Mouse (Mus musculus) ovary, adult 18-20 months (tissue): ENCODE measurements around the gene 2810408A11Rik.
"Not testable (repeated sequence)": the region's sequence is repeated elsewhere in the genome, so short reads cannot be mapped to it uniquely, and the experiment has no call there.

ENCODE experiments used
- DNase-seq: peaks from one replicate; pipeline ENCODE4 v3.0.0; 2022; ENCODE audit warnings: low spot score, mixed read lengths

2810408A11Rik gene

DNA sequence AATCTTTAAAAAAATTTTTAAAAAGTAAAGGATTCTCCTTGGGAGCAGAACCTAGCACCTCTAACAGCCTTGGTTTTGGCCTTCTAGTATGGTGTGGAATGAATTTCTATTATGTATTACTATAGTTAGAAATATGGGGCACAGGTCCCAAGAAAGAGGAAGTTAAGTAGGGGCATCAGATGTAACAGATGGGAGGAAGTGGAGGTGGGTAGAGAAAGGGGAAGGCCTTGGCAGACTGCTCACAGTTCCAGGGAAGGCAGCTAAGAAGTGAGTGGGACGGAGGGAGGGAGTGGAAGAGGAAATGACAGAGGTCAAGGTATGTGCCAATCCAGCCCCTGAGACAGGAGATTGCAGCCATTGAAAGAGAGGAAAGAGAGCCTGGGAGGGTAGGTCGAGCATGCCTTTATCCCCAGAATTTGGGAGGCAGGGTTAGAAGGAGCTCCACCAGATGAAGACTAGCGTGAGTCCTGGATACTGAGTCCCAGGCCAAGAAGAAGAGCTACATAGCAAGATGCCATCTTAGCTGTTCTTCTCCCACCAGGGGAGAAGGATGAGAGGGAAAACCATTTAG lies 30.3 kb upstream of the 2810408A11Rik start:
- DNase-seq, result no peak

DNA sequence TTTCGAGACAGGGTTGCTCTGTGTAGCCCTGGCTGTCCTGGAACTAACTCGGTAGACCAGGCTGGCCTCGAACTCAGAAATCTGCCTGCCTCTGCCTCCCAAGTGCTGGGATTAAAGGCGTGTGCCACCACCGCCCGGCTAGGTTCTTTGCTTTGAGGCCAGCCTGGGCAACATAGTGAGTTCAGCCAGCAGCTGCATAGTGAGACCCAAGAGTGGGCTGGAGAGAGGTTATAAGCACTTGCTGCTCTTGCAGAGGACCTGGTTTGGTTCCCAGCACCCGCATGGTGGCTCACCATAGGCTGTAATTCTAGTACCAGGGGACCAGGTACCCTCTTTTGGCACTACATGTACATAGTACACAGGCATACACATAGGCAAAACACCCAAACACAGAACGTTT lies 29.4 kb upstream of the 2810408A11Rik start:
- DNase-seq, result not testable (repeated sequence)

DNA sequence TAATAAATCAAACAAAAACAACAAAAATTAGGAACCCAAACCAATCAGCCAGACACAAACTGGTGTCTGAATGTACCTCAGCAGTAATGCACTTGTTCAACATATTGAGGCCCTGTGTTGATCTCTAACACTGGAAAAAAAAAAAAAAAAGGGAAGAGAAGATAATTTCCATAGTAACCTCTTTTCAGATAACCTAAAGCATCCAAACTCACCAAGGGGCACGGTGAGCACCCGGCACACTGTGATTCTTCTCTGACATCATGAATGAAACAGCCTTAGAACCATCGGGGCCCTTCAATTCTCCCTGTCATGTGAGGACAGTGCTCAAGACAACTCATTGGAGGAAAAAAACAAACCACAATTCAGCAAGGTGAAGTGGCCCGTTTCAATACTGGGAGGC lies 28.9 kb upstream of the 2810408A11Rik start:
- no peak for DNase-seq

DNA sequence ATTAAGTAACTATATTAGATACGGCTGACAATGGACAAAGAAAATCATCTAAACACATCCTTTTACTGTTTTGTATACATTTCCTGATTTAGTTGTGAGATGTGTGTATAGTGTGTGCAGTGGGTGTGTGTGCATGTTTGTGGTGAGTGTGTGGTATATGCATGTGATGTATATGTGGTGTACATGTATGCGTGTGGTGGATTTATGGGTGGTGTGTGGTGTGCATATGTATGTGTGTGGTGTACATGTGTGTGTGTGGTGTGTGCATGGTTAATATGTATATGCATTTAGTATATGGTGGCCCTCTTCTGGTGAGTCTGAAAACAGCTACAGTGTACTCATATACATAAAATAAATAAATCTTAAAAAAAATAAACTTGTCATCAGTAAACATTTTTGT lies 26.7 kb upstream of the 2810408A11Rik start:
- DNase-seq, result no peak

DNA sequence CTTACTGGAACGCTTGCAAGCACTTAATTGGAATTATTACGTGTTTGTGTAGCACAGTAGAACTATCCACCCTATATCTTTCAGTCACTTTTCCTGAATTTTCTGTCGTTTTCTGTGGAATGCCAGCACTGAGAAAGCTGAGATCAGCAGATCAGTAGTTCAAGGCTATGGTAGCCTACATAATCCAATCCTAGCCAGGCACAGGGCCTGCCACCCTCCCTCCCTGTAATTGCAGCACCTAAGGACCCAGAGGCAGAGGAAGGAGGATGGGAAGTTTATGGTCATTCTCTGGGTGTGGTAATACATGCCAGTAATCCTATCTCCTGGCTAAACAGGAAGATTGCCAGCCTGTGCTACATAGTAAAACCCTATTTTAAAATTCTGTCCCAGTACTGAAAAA lies 22.0 kb upstream of the 2810408A11Rik start:
- no peak for DNase-seq

DNA sequence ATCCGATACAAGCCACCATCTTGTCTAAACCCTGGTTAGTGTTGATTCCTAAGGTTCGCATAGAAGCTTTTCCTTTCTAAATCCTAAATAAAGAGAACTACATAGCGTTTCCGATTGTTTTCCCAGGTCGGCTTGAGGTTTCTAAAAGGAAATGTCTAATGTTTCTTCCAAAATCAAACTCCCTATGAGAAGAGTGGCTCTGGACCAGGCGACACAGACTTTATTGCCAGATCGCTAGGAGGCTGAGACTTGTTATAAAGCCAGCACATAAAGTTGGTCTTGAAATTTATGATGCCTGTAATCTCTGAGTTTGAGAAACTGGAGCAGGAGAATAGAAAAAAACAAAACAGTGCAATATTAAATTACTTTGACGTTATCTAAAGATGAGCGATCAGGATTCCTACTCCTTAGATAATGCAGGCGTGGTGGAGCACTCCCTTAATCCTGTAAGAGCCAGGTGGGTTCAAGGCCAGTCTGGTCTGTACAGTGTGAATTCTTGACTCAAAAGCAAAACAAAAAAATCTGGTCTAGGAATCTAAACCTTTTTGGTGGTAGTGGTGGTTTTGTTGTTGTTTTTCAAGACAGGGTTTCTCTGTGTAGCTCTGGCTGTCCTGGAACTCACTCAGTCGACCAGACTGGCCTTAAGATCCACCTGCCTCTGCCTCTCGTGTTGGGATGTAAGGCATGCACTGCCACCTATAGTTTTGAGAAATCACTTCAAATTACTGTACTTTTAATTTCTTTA lies 21.4 kb upstream of the 2810408A11Rik start:
- no peak for DNase-seq

DNA sequence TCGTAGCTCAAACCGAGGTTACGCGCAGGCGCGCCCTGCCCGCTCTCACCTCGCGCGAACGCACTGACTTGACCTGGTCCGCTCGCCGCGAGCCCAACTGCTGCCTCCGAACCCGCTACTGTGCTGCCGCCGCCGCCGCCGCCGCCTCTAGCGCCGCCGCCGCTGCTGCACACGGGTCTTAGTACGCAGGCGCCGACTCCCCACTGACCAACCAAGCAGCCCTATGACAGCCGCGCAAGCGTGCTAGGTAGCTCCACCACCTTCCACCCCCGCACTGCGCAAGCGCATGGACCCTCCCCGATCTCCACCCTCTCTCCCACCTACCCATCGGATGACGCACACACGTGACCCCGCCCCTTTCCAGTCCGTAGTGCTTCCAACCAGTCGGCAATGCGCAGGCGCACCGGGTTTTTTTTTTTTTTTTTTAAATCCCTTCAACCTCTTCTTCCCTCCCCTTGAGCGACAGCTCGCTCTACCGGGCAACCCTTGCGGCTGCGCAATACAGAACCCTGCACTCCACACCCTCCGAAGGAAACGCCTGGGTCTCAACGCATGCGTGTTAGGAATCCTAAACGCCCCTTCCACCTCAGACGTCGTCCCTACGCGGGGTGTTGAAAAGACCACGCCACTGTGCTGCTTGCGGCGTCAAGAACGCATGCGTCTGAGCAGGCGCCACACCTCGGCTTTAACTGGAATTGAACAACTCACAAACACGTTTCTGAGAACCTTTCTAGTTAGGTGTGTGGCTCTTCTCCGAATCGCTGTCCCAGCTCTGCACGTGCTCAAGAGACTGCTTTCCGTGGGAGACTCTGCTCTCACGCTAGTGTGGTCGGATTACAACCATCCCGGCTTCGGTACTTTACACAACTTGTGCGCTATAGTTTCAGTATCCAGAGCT lies 20.6 kb upstream of the 2810408A11Rik start, which contains the start of gene Eif5a:
Eif5a (minus strand) TSS at position 845 of the 898 bp plus-strand sequence.
- peak; percentile 100 for DNase-seq

DNA sequence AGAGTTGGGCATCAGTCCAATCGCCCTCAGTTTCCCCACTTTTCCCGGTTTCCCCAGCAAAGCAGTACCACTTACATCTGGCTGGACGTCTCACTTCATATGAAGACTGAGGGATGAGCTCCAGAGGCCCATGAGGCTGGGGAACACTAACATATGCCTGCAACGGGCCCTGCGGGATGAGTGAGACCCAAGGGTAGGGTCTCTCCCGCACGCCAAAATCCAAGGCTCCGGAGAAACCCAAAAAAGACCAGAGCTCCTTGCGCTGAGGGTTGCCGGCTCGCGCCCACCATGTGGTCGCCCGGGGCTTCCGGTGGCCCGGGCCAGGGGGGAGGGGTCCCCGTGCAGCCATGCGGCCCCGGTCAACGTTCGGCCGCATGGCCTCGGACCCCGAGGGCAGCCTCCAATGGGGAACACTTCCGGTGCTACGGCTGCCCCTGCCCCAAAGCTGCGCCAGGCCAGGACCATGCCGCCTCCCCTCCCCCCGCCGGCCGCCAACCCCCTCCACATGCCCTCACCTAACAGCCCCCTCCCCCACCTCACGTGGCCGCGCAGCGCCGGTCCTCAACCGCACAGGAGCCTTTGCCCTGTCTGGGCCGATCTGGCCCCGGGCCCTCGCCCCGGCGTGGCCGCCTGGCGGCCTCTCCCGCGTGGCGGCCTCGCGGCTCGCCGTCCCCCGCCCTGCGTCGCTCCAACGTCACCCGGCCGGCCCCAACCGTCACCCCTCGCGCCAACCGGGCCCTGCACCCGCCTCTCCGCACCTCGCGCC lies 19.7 kb upstream of the 2810408A11Rik start:
- DNase-seq, result peak; percentile 39

DNA sequence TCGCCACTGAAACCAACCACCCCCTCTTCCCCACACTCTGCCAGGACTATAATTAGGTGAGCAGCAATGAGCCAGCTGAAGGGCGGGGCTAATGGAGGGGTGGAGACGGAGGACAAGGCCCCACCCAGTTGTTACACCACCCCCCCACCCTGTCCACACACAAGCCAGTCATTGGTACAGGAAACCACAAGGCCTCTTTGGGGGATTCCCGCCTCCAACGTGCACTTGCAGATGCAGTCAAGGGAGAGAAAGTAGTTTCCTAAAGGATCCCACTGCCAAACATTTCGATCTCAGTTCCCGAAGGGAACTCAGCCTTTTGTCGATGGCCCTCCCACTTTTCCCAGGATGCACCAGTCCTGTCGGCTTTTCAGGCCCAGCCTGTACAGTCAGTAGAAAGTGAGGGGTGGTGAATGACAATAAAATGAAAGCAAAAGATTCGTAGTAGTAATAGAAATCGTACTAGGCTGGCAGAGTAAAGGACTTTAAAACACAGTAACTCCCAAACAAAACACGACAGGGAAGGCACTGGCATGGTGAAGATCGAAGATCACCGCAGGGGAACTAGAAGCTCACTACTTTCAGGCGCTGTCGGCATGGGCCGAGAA lies 19.0 kb upstream of the 2810408A11Rik start:
- DNase-seq, result peak; percentile 63

DNA sequence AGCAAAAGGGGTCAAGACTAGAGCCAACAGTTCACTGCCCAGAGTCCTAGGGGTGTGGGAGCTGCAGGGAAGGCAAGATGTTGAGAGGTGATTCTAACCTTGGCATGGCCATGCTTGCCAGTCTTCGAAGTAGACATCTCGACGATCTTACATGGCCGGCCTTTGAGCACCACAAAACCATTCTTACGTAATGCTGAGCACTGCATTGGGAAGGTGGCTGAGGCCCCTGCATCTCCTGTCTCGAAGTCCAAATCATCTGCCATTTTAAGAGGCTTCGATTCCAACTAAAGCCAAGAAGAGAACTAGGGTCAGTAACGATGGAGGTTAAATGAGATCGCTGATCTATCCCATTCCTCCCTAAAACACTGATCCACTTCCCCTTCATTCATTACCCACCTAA lies 18.3 kb upstream of the 2810408A11Rik start:
- no peak for DNase-seq

DNA sequence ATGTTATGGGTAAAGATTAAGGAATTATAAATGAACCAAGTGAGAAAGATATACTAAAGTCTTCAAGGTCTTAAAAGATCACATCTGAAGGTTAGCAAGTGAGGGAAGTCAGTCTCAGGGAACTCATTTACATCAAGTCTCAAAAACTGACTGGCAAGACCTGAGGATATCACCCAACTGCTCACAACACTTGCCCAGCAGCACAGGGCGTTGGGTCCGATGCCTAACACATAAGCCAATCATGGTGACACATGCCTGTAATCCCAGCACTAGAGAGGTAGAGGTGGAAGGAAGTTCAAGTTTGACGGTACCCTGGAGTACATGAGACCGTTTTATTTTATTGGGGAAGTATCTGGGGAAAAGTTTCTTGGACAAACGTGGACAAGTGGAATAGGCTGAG lies 17.3 kb upstream of the 2810408A11Rik start:
- DNase-seq, result no peak

DNA sequence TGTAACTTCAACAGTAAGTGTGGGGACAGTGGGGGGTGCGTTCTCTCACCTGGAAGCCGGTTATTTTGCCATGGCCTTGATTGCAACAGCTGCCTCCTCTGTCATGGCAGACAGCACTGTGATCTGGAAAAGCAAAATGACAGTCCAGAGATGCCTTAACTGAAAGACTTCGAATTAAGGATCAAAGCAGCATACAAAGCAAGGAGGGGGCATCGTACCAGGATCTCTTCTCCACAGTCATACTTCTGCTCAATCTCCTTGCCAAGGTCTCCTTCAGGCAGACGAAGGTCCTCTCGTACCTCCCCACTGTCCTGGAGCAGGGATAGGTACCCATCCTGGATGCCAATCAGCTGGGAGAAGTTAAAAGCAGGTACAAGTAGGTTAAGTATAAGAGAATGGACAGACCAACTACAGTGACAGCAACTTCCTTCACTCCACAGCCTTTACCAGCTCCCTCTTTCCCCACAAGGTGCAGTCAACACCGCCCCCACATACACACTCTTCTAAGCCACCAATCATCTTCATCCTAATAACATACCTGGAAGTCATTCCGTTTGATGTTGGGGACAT lies 16.7 kb upstream of the 2810408A11Rik start:
- DNase-seq, result no peak

DNA sequence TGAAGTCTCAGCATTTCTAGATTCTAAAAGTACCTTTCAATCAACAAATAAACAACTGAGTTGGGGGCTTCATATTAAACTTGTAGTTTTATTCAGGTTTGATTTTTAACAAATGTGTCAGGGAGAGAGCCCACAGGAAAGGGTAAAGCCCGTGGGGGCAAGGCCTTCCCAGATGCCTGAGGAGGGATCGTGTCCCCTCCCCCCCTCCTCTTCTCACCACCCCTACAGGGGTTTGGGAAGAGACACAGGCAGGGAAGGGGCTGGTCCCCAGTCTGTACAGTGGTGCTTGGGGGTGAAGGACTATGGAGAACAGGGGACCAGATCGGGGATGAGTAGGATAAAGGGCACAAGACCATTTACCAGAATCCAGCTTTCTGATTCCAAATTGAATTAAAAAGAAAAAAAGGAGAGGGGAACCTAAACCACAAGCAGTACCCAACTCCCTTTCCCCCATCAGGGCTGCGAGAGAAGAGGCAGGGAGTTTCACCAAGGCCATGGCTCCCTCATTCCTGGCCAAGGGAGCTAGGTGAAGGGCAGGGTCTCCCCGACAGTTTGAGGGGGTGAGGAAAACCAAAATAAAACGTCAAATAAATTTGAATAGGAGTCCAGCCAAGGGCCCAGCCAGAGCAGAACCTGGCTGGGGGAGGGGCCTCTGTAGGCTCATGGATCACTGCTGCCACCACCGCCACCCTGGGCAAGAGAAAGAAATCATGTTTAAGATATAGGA lies 16.0 kb upstream of the 2810408A11Rik start:
- DNase-seq, result not testable (repeated sequence)

DNA sequence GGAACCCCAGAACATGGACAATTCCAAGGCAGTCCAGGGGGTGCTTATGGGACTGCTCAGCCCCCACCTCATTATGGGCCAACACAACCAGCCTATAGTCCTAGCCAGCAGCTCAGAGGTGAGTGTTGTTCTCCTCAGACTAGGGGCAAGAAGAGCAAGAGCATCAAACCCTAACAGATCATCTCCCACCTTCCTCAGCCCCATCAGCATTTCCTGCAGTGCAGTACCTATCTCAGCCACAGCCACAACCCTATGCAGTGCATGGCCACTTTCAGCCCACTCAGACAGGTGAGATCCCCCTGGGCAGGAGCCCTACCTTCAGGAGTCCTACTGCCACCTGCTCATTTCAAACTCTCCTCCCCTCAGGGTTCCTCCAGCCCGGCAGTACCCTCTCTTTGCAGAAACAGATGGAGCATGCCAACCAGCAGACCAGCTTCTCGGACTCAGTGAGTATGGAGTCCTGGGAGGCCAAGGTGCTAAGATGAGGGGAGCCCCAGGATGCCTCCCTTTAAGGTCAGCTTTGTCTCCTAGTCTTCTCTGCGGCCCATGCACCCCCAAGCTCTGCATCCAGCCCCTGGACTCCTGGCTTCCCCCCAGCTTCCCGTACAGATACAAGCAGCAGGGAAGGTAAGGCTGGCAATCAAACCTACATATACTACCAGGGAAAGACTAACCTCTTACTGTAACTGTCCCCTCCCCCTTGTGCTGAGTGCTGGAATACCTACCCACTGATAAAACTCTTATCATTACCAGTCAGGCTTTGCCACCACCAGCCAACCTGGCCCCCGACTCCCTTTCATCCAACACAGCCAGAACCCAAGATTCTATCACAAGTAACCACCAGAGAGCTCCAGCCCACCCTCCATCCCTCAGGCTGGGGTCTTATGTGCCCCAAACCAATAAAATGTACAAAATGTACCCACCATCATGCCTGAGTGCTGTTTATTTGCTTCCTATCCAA lies 15.2 kb upstream of the 2810408A11Rik start:
- no peak for DNase-seq

DNA sequence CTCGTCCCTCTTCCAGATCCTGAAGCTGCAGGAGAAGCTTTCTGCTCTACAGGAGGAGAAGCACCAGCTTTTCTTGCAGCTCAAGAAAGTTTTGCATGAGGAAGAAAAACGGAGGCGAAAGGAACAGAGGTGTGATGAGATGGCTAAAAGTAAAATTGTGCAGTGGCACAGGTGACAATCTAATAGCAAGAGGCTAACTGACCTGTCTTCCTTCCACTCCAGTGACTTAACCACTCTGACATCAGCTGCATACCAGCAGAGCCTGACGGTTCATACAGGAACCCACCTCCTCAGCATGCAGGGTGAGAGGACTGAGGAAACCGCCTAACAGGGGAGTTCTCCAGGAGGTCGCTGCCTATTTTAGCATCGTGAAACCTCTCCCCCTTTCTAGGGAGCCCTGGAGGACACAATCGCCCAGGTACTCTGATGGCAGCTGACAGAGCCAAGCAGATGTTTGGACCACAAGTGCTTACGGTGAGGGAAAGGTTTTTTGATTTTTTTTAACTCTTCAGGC lies 14.2 kb upstream of the 2810408A11Rik start:
- no peak for DNase-seq

DNA sequence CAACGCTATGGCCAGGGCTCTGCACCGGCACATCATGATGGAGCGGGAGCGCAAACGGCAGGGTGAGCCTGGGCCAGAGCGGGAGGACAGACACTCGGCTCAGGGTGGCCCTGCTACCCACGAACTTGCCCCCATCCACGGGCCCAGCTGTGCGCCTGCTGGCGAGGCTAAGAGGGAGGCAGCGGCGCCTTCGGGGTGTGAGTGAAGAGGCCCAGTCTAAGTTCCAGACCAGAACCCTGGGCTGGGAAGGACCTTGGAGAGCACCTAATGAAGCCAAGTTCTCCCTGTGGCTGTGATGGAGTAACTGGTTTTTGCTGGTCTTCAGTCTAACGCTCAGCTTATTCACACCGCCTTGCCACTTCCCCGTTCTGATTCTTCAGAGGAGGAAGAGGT lies 13.6 kb upstream of the 2810408A11Rik start:
- DNase-seq, result no peak

DNA sequence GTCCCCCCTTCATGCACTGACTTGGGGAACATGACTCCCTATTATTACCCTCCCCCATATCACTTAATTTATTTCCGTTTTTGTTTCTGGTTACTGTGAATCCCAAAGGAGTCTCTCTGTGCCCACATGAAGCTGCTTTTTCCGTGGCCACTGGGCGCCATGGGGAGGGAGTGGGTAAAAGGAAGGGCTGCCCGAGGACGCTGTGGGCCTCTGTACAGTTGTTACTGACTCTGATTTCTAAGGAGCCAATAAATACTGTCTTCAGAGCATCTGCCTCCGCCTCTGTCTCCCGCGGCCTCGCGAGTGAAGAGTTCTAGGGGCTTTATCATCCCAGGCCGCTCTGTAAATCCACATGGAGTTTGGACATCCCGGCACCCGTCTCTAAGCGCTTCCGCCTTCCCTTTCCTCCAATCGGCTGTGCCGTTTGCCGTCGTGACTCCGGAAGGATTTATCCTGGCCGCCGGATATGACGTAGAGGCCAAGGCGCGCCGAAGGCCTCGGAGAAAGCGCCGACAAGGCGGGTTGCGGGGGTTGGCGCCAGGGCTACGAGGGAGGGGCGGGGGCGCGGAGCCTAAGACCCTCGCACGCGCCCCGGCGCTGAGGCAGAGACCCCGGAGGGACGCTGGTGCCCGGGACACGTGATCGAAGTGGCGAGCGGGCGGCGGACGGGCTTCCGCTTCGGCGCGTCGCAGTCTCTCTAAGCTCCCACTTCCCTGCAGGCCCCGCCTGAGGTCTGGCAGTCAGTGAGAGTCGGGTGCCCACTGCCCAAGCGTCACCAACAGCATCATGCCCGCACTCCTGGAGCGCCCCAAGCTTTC lies 13.0 kb upstream of the 2810408A11Rik start, which contains the start of gene Gps2:
Gps2 (plus strand) TSS at position 335 of the 818 bp plus-strand sequence.
- DNase-seq, result peak; percentile 86
